Mouse (Mus musculus) cortical plate, adult 2 months (tissue): ENCODE results near the gene Tango6.

Experiments
- CTCF ChIP-seq: fragments of 200-500 bp; IDR thresholded peaks from 2 replicates; pipeline ENCODE4 v1.5.1; 2011; ENCODE audit warnings: mild to moderate bottlenecking, control low read depth, low read length; ENCODE audit not compliant: insufficient read depth; ENCODE audit errors: extremely low read depth
- POLR2A ChIP-seq: fragments of 200-500 bp; IDR thresholded peaks from 2 replicates; pipeline ENCODE4 v1.6.1; 2011; ENCODE audit warnings: mild to moderate bottlenecking, low read length, control low read depth; ENCODE audit not compliant: insufficient read depth; ENCODE audit errors: extremely low read depth

DNA sequence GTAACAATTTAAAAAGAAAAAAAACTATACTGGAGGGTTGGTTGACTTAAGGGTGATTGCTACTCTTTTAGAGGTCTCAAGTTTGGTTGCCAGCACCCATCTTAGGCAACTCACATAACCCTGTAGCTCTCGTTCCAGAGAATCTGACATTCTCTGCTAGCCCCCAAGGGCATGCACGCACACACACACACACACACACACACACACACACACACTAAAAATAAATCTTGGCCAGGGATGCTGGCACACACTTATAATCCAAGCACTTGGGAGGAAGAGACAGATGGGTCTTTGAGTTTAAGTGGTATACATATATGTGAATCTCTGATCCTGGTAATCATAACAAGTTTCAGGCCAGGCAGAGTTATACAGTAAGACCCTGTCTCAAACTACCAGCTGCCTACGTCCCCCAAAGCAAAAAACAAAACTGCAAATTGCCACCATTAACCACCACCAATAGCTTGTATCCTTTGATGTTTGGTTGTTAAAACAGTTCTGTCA, 14.9 kb downstream of the Tango6 start:
- TF ChIP-seq CTCF (no peak), POLR2A (no peak)
